Mouse (Mus musculus) Patski (cell line): ENCODE data around the gene Aff4. TPM values are rescaled to one million over a fixed set of nuclear protein-coding genes. Genes with fewer than 3 reads are reported as not detected.
"Not testable (repeated sequence)": the region's sequence is repeated elsewhere in the genome, so short reads cannot be mapped to it uniquely, and the experiment has no call there.

Experiments used
- ATAC-seq: fragments of 100-300 bp; one replicate; pipeline ENCODE4 v1.8.0; 2021
- CTCF ChIA-PET: fragments of 350-600 bp; sonication (Branson Sonifier 250); formaldehyde crosslinking; loops from one replicate; lab custom pipeline; 2022; ENCODE audit warnings: inconsistent platforms; lab: Charles Lee
- POLR2A ChIA-PET: fragments of 350-600 bp; sonication (Branson Sonifier 250); formaldehyde crosslinking; loops from one replicate; lab custom pipeline; 2022; ENCODE audit warnings: antibody characterized with exemption, inconsistent platforms; lab: Charles Lee
- DNase-seq: peaks from one replicate; pipeline ENCODE4 v3.0.0-alpha.2; 2011; ENCODE audit warnings: low read depth, low spot score
- H3K27me3 ChIP-seq: fragments of 371-371 bp; one replicate; pipeline ENCODE4 v1.5.1; 2021
- CTCF ChIP-seq: fragments of 100-300 bp; IDR thresholded peaks from one replicate; pipeline ENCODE4 v1.5.1; 2021
- in situ Hi-C: fragments of 300-500 bp; cut with MboI; formaldehyde crosslinking; loops from 3 replicates; pipeline ENCODE4 v1.11.1; 2018; ENCODE audit warnings: low pct_unique_long_range_greater_than_20kb, mixed read lengths
- polyA plus RNA-seq: library from polyadenylated mRNA; unstranded; gene quantifications from one replicate; pipeline ENCODE4 v1.2.3, GENCODE M21; 2021

Gene Aff4
- polyA plus RNA-seq, 1 experiment from 2014 or later: 73.6 TPM

GRCm38 (mm10) chr11:53314770-53315173 lies 35.9 kb upstream of the Aff4 start:
- in situ Hi-C loops: no loop called here
- DNase-seq: no peak
- ChIA-PET CTCF (interaction anchor here (1.2 to 1.3 kb wide), 2 partner anchors 10 to 11 kb away, joined by 3 to 7 read pairs; partner anchors contain the start of gene Zcchc10), POLR2A (interaction anchor here (0.5 to 1.3 kb wide), 3 partner anchors 10 to 954 kb away, joined by 3 to 8 read pairs (median 5); partner anchors contain the start of genes Vdac1 and Zcchc10)
- no peak for ATAC-seq
- H3K27me3 ChIP-seq: no peaks in the 10 kb centered on the region
- no peak for TF ChIP-seq CTCF

GRCm38 (mm10) chr11:53316996-53317395 lies 33.6 kb upstream of the Aff4 start:
- POLR2A ChIA-PET: interaction anchor here (0.6 to 0.9 kb wide), 2 partner anchors 9 to 19 kb away, joined by 3 to 4 read pairs; no protein-coding TSS in a partner anchor

GRCm38 (mm10) chr11:53318041-53318440 lies 32.6 kb upstream of the Aff4 start:
- in situ Hi-C loops: no loop called here
- H3K27me3 ChIP-seq: no peaks in the 10 kb centered on the region
- DNase-seq (no peak), ATAC-seq (no peak)
- ChIA-PET POLR2A (no interaction called here), CTCF (no interaction called here)
- TF ChIP-seq CTCF: no peak

More at GRCm38 (mm10) chr11:53316996-53317395, 33.6 kb upstream of the Aff4 start:
- H3K27me3 ChIP-seq: no peaks in the 10 kb centered on the region
- DNase-seq (no peak), ATAC-seq (no peak)
- in situ Hi-C loops: no loop called here
- CTCF ChIA-PET: interaction anchor here (1.3 kb wide), 1 partner anchor 10 kb away, joined by 5 read pairs; no protein-coding TSS in a partner anchor
- no peak for TF ChIP-seq CTCF

GRCm38 (mm10) chr11:53318568-53318967 lies 32.1 kb upstream of the Aff4 start:
- POLR2A ChIA-PET, ATAC-seq, H3K27me3 ChIP-seq, CTCF ChIA-PET, in situ Hi-C loops, DNase-seq: not testable (repeated sequence)

- ATAC-seq, DNase-seq, CTCF ChIA-PET, in situ Hi-C loops, H3K27me3 ChIP-seq, POLR2A ChIA-PET: not testable (repeated sequence)
These were observed 30.8 kb upstream of the Aff4 start for GRCm38 (mm10) chr11:53319867-53320266.

- no peak for TF ChIP-seq CTCF
- H3K27me3 ChIP-seq: no peaks in the 10 kb centered on the region
- ChIA-PET POLR2A (interaction anchor here (0.7 to 1.8 kb wide), 3 partner anchors 10 to 23 kb away, joined by 3 to 8 read pairs (median 3); no protein-coding TSS in a partner anchor), CTCF (interaction anchor here (0.6 to 1.6 kb wide), 4 partner anchors 10 to 87 kb away, joined by 3 to 7 read pairs (median 4); no protein-coding TSS in a partner anchor)
- in situ Hi-C loops: no loop called here
- no peak for DNase-seq
- ATAC-seq: peak; percentile 97
These were observed 26.1 kb upstream of the Aff4 start, which contains the start of gene Zcchc10 for GRCm38 (mm10) chr11:53324512-53324968. TSS of gene Zcchc10 (plus strand) at chr11:53324679.

GRCm38 (mm10) chr11:53330325-53330724 lies 20.3 kb upstream of the Aff4 start:
- DNase-seq: no peak
- ATAC-seq: no peak
- in situ Hi-C loops: no loop called here
- CTCF ChIA-PET: interaction anchor here (0.6 kb wide), 1 partner anchor 17 kb away, joined by 3 read pairs; no protein-coding TSS in a partner anchor
- no peaks in the 10 kb centered on the region for H3K27me3 ChIP-seq
- no peak for TF ChIP-seq CTCF
- POLR2A ChIA-PET: no interaction called here

- no peaks in the 10 kb centered on the region for H3K27me3 ChIP-seq
- DNase-seq (no peak), ATAC-seq (no peak)
- ChIA-PET POLR2A (interaction anchor here (0.6 kb wide), 1 partner anchor 14 kb away, joined by 3 read pairs; no protein-coding TSS in a partner anchor), CTCF (no interaction called here)
- no peak for TF ChIP-seq CTCF
- in situ Hi-C loops: no loop called here
These were observed 19.5 kb upstream of the Aff4 start for GRCm38 (mm10) chr11:53331121-53331520.

GRCm38 (mm10) chr11:53332076-53332680 lies 18.5 kb upstream of the Aff4 start:
- TF ChIP-seq CTCF: no peak
- DNase-seq (no peak), ATAC-seq (no peak)
- CTCF ChIA-PET: no interaction called here
- POLR2A ChIA-PET: no interaction called here
- in situ Hi-C loops: no loop called here
- no peaks in the 10 kb centered on the region for H3K27me3 ChIP-seq

- no peak for TF ChIP-seq CTCF
- H3K27me3 ChIP-seq: no peaks in the 10 kb centered on the region
- DNase-seq: no peak
- ChIA-PET CTCF (interaction anchor here (1.2 kb wide), 1 partner anchor 10 kb away, joined by 4 read pairs; no protein-coding TSS in a partner anchor), POLR2A (no interaction called here)
- no peak for ATAC-seq
- in situ Hi-C loops: no loop called here
These were observed 15.0 kb upstream of the Aff4 start for GRCm38 (mm10) chr11:53335505-53336181.

- no peak for TF ChIP-seq CTCF
- no peak for ATAC-seq
- no peak for DNase-seq
- POLR2A ChIA-PET: no interaction called here
- no peaks in the 10 kb centered on the region for H3K27me3 ChIP-seq
- in situ Hi-C loops: no loop called here
- CTCF ChIA-PET: interaction anchor here (1.2 kb wide), 1 partner anchor 10 kb away, joined by 4 read pairs; no protein-coding TSS in a partner anchor
These were observed 14.5 kb upstream of the Aff4 start for GRCm38 (mm10) chr11:53336182-53336571.
